In the genomic region with DNA sequence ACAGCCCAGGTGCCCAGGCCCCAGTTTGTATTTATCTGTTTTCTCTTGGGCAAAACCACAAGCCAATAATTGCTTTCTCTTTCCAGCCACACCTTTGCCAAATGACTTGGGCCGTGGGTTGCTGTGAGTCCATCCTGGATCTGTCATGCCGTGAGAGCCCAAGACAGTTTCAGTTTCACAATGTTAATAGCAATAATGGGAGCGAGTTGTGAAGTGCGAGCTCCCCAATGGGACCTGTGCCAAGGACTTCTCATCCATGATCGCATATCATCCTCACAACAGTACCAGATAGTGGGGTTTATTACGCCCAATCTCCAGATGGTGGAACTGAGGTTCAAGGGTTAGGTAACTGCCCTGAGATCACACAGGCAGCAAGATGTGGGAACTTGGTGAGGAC, we compare ENCODE assay signal across 12 mouse cellular contexts.
DNase-seq lines count a peak whose midpoint lies in the region; ATAC-seq and TF ChIP-seq lines count a peak whose summit lies in the region.
"Had no signal": no experiment of that assay in that cellular context is flagged by ENCODE, and none has a peak within 500 bp of the region (broad histone marks: within the 10 kb centered on the region; RNA-seq: fewer than 3 reads in every experiment).

No protein-coding gene starts in this region.

- ATAC-seq in stomach, embryonic 14.5 days (ENCODE audit: insufficient number of reproducible peaks, insufficient read depth, low FRiP score, low read depth), result no peak
- ATAC-seq in stomach, postnatal 0 days (ENCODE audit: low FRiP score, low TSS enrichment), result no peak
- ATAC-seq: forebrain, embryonic 13.5 days had no signal

- H3K4me2 ChIP-seq in stomach, embryonic 14.5 days (replicated peaks; ENCODE audit: low read depth, low read length), result no peak overlapping the region
- no peak overlapping the region for H3K4me2 ChIP-seq in stomach, postnatal 0 days (replicated peaks; ENCODE audit: low read depth)
- H3K4me2 ChIP-seq: forebrain, embryonic 13.5 days had no signal

- WGBS in kidney, adult 2 months, result 61% methylated on average over 6 of the region's 6 CpGs
- 73% methylated on average over 6 of the region's 6 CpGs for WGBS in stomach, embryonic 14.5 days
- WGBS in stomach, postnatal 0 days, result 64% methylated on average over 6 of the region's 6 CpGs
- 88% methylated on average over 6 of the region's 6 CpGs for WGBS in limb, embryonic 10.5 days

- TF ChIP-seq EP300 in stomach, postnatal 0 days (optimal IDR thresholded peaks at IDR 0.05), result no peak

- intact Hi-C loops in left cerebral cortex, postnatal 25 days (cut with DNase I), result no loop called here

- H3K9ac ChIP-seq in stomach, embryonic 14.5 days (replicated peaks; ENCODE audit: low read depth, low read length), result no peak overlapping the region
- no peak overlapping the region for H3K9ac ChIP-seq in stomach, postnatal 0 days (ENCODE audit: low read length)
- H3K9ac ChIP-seq: forebrain, embryonic 13.5 days had no signal

- TF ChIP-seq CTCF in kidney, adult 2 months (conservative IDR thresholded peaks at IDR 0.05; ENCODE audit: insufficient read depth, insufficient read length, low read depth, low read length), result no peak
- TF ChIP-seq CTCF in stomach, postnatal 0 days (IDR thresholded peaks at IDR 0.05; ENCODE audit: low read depth), result no peak

- TF ChIP-seq POLR2A in kidney, adult 2 months (IDR thresholded peaks at IDR 0.05; ENCODE audit: low read depth, low read length), result no peak

- H3K9me3 ChIP-seq in stomach, embryonic 14.5 days (ENCODE audit: control insufficient read depth, low read depth, low read length), result no peaks in the 10 kb centered on the region
- no peaks in the 10 kb centered on the region for H3K9me3 ChIP-seq in stomach, postnatal 0 days (ENCODE audit: control insufficient read depth, low read length)
- no peaks in the 10 kb centered on the region for H3K9me3 ChIP-seq in limb, embryonic 10.5 days (replicated peaks)
- H3K9me3 ChIP-seq: forebrain, embryonic 13.5 days had no signal

- no peaks in the 10 kb centered on the region for H3K36me3 ChIP-seq in kidney, adult 2 months (ENCODE audit: control insufficient read depth, insufficient read depth, low read length)
- H3K36me3 ChIP-seq in stomach, embryonic 14.5 days (ENCODE audit: control insufficient read depth, insufficient read depth, low read length), result no peaks in the 10 kb centered on the region
- H3K36me3 ChIP-seq in stomach, postnatal 0 days (ENCODE audit: control insufficient read depth, insufficient read depth, low read length), result no peaks in the 10 kb centered on the region
- H3K36me3 ChIP-seq in limb, embryonic 10.5 days, result no peaks in the 10 kb centered on the region

- no peaks in the 10 kb centered on the region for H3K27me3 ChIP-seq in kidney, adult 2 months (replicated peaks; ENCODE audit: control insufficient read depth, insufficient read depth, low read length)
- H3K27me3 ChIP-seq in stomach, embryonic 14.5 days (ENCODE audit: control insufficient read depth, insufficient read depth, low read length), result no peaks in the 10 kb centered on the region
- H3K27me3 ChIP-seq in stomach, postnatal 0 days (ENCODE audit: control insufficient read depth, insufficient read depth, low read length), result no peaks in the 10 kb centered on the region
- no peaks in the 10 kb centered on the region for H3K27me3 ChIP-seq in limb, embryonic 10.5 days (ENCODE audit: low read depth, poor library complexity, severe bottlenecking)
- H3K27me3 ChIP-seq: forebrain, embryonic 13.5 days had no signal

- no peak overlapping the region for H3K27ac ChIP-seq in kidney, adult 2 months (ENCODE audit: insufficient read depth, low read depth, low read length)
- H3K27ac ChIP-seq in stomach, embryonic 14.5 days (ENCODE audit: low read length), result peak overlapping the region; percentile 59; the same call in 1 of the 2 replicates
- H3K27ac ChIP-seq in stomach, postnatal 0 days (replicated peaks), result no peak overlapping the region; the same call in 1 of the 2 replicates
- peak overlapping the region; percentile 75; the same call in 1 of the 2 replicates for H3K27ac ChIP-seq in limb, embryonic 10.5 days
- H3K27ac ChIP-seq: forebrain, embryonic 13.5 days had no signal

- H3K4me1 ChIP-seq in kidney, adult 2 months (ENCODE audit: control insufficient read depth, insufficient read depth, low read length), result no peaks in the 10 kb centered on the region
- H3K4me1 ChIP-seq in stomach, embryonic 14.5 days (ENCODE audit: control insufficient read depth, insufficient read depth, low read length), result peaks cover 11% of the 10 kb centered on the region
- H3K4me1 ChIP-seq in stomach, postnatal 0 days (replicated peaks; ENCODE audit: control insufficient read depth, insufficient read depth), result no peaks in the 10 kb centered on the region
- peaks cover 12% of the 10 kb centered on the region for H3K4me1 ChIP-seq in limb, embryonic 10.5 days

- peak; percentile 27 for DNase-seq in kidney, adult 2 months
- no peak for DNase-seq in kidney, adult 18-20 months
- DNase-seq in stomach, postnatal 0 days (ENCODE audit: low spot score), result no peak
- DNase-seq in limb, embryonic 10.5 days (ENCODE audit: low spot score), result no peak
- peak; percentile 19 for DNase-seq in testis, postnatal 14 days (ENCODE audit: low spot score)
- no peak for DNase-seq in left cerebral cortex, postnatal 25 days (ENCODE audit: low spot score in 2 of 2)
- DNase-seq in retina, embryonic 14.5 days (ENCODE audit: low spot score), result no peak
- DNase-seq: gastrocnemius, postnatal 25 days; spleen, adult 18-20 months; thymus, postnatal 4 days had no signal

- H3K4me3 ChIP-seq in kidney, adult 2 months (ENCODE audit: insufficient read depth, low read depth, low read length), result no peak overlapping the region
- H3K4me3 ChIP-seq in stomach, embryonic 14.5 days (ENCODE audit: low read depth, low read length), result no peak overlapping the region
- no peak overlapping the region for H3K4me3 ChIP-seq in stomach, postnatal 0 days (ENCODE audit: low read depth, low read length)
- H3K4me3 ChIP-seq in limb, embryonic 10.5 days, result no peak overlapping the region
- H3K4me3 ChIP-seq: forebrain, embryonic 13.5 days had no signal

Comparison
In these comparisons a context has a peak if more than half of its experiments do, and no peak if none do; other contexts are left out.
1. DNase-seq: peak in kidney, adult 2 months (single experiment) and testis, postnatal 14 days (single experiment); none in kidney, adult 18-20 months (single experiment), stomach, postnatal 0 days (single experiment), limb, embryonic 10.5 days (single experiment), left cerebral cortex, postnatal 25 days (0 of 2) and retina, embryonic 14.5 days (single experiment).
2. H3K27ac ChIP-seq: peak in stomach, embryonic 14.5 days (single experiment) and limb, embryonic 10.5 days (single experiment); none in kidney, adult 2 months (single experiment) and stomach, postnatal 0 days (single experiment).